Mouse (Mus musculus) testis, adult 10 weeks (tissue): Measurements from ENCODE around the gene Accsl. TPM values are rescaled to one million over a fixed set of nuclear protein-coding genes. Genes with fewer than 3 reads are reported as not detected.

Source experiments
- polyA plus RNA-seq: library from polyadenylated mRNA; stranded (reverse); fragments of 350-450 nt; fragmentation: Illumina TruSeq; extraction: RNeasy Lipid Tissue Mini Kit (QIAGEN cat#74804); gene quantifications from one replicate; pipeline ENCODE4 v1.2.3, GENCODE M21; 2014; ENCODE audit warnings: low read depth, low replicate concordance

Gene Accsl
- not detected for polyA plus RNA-seq

GRCm38 (mm10) chr2:93869107-93869600 lies at the start of gene Accsl:
Gene Accsl (minus strand): TSS chr2:93869157.

GRCm38 (mm10) chr2:93849505-93850089 lies 19.4 kb downstream of the Accsl start, which contains the start of gene Accs:
Gene Accs (minus strand): TSS chr2:93849943.

GRCm38 (mm10) chr2:93822045-93822749 lies 46.8 kb downstream of the Accsl start, which contains the start of gene Ext2:
Gene Ext2 (minus strand): TSS chr2:93822568.

Other genes with a start within 250 kb of the Accsl start
- gene Alx4, start 226.8 kb downstream of the Accsl start, polyA plus RNA-seq = 0.04 TPM
- 9.9 TPM for gene Ext2, start 46.6 kb downstream of the Accsl start, polyA plus RNA-seq
- 1.0 TPM for gene Accs, start 19.2 kb downstream of the Accsl start, polyA plus RNA-seq
- 0.17 TPM for gene Gm13889, start 88.0 kb upstream of the Accsl start, polyA plus RNA-seq
- gene Gm27027, start 127.2 kb upstream of the Accsl start, polyA plus RNA-seq = not detected
- gene Alkbh3, start 141.7 kb upstream of the Accsl start, polyA plus RNA-seq = 67.4 TPM